7 mouse cellular contexts compared by ENCODE assay signal in the genomic region with DNA sequence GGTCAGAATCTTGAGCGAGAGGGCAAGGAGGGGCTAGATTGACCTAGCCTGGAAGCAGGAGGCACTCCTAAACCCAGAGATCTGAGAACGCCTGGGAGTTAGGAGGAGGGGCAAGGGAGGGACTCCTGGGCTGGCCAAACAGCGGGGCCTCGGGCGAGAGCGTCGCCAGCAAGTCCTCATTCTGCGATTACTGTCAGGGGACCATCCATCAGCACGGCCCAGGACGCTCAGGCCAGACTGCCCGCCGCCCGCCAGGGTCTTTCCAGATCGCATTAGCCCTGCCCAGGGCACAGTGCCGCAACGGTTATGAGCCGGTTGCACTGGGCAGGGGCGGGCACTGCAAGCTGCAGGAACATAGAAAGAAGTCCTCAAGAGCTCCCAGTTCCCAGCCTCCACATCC. TPM values are rescaled to one million over a fixed set of nuclear protein-coding genes. Genes with fewer than 3 reads are reported as not detected.
DNase-seq lines count a peak whose midpoint lies in the region; ATAC-seq and TF ChIP-seq lines count a peak whose summit lies in the region.

No protein-coding gene starts in this region.

- H3K27me3 ChIP-seq in stomach, postnatal 0 days (ENCODE audit: control insufficient read depth, insufficient read depth, low read length) = no peaks in the 10 kb centered on the region

- H3K9me3 ChIP-seq in stomach, postnatal 0 days (ENCODE audit: control insufficient read depth, low read length) = no peaks in the 10 kb centered on the region

- no peaks in the 10 kb centered on the region for H3K36me3 ChIP-seq in stomach, postnatal 0 days (ENCODE audit: control insufficient read depth, insufficient read depth, low read length)

- H3K4me2 ChIP-seq in stomach, postnatal 0 days (replicated peaks; ENCODE audit: low read depth) = peak overlapping the region; percentile 60

- TF ChIP-seq CTCF in stomach, postnatal 0 days (IDR thresholded peaks at IDR 0.05; ENCODE audit: low read depth) = no peak

- 0 out of 2 replicates have a peak overlapping the region, but pooled peaks have one; percentile 38 for H3K9ac ChIP-seq in stomach, postnatal 0 days (ENCODE audit: low read length)

- ATAC-seq in stomach, postnatal 0 days (ENCODE audit: low FRiP score, low TSS enrichment) = 0 out of 2 replicates have a peak, but pooled peaks have one; percentile 47

- DNase-seq in ovary, postnatal 14 days (ENCODE audit: low spot score) = peak; percentile 32
- DNase-seq in ovary, postnatal 10 days (ENCODE audit: low spot score) = no peak
- peak; percentile 29 for DNase-seq in gastrocnemius, postnatal 10 days
- DNase-seq in kidney, postnatal 36 days = peak; percentile 24 to 46
- DNase-seq in stomach, postnatal 0 days (ENCODE audit: low spot score) = no peak
- DNase-seq in B cell, adult 2 months = no peak
- DNase-seq in spleen, postnatal 14 days (ENCODE audit: low spot score in 2 of 2) = no peak

- peak overlapping the region; percentile 27 for H3K4me3 ChIP-seq in stomach, postnatal 0 days (ENCODE audit: low read depth, low read length)

- H3K4me1 ChIP-seq in stomach, postnatal 0 days (replicated peaks; ENCODE audit: control insufficient read depth, insufficient read depth) = 0 out of 2 replicates have a peak, but pooled peaks cover 2% of the 10 kb centered on the region

- no peak overlapping the region for H3K27ac ChIP-seq in stomach, postnatal 0 days (replicated peaks)

- TF ChIP-seq EP300 in stomach, postnatal 0 days (optimal IDR thresholded peaks at IDR 0.05) = no peak

- WGBS in stomach, postnatal 0 days = 2% methylated on average over 18 of the region's 18 CpGs

RNA-seq across cellular contexts. Expression of gene Hoxc4, which starts 50.4 kb away (rescaled TPM):
- 1 to 10 TPM; 5.3 to 6.3 TPM for total RNA-seq in gastrocnemius, postnatal 10 days (2021)
- polyA plus RNA-seq in stomach, postnatal 0 days (2015; fragmentation: Nextera tagmentation; extraction: Ambion mirVana) = 9.6 and 10.4 TPM in 2 replicates

Comparison
In these comparisons a context has a peak if more than half of its experiments do, and no peak if none do; other contexts are left out.
1. DNase-seq: peak in ovary, postnatal 14 days (single experiment), gastrocnemius, postnatal 10 days (single experiment) and kidney, postnatal 36 days (2 of 2); none in ovary, postnatal 10 days (single experiment), stomach, postnatal 0 days (single experiment), B cell, adult 2 months (0 of 2) and spleen, postnatal 14 days (0 of 2).